Mouse (Mus musculus): ENCODE results near the gene Fam228a.

- TF ChIP-seq CTCF (IDR thresholded peaks at IDR 0.05; ENCODE audit: low read depth, low read length) (no peak), GATA2 (IDR thresholded peaks at IDR 0.05; ENCODE audit: borderline replicate concordance, low read depth, low read length) (no peak), GATA1 (IDR thresholded peaks at IDR 0.05; ENCODE audit: borderline replicate concordance, low read length) (no peak), TAL1 (conservative IDR thresholded peaks at IDR 0.05; ENCODE audit: low read depth, low read length) (no peak), POLR2AphosphoS5 (IDR thresholded peaks at IDR 0.05; ENCODE audit: insufficient replicate concordance, low read depth, low read length) (no peak)
Observed at GRCm38 (mm10) chr12:4689341-4689740, 48.9 kb downstream of the Fam228a start.
